Mouse (Mus musculus) brain, embryonic 14.5 days (tissue): ENCODE data around the gene Pam.

ENCODE experiments used
- CTCF ChIP-seq: fragments of 200-500 bp; IDR thresholded peaks from 2 replicates; pipeline ENCODE4 v1.5.1; 2012; ENCODE audit warnings: inconsistent platforms, mild to moderate bottlenecking, moderate library complexity, borderline replicate concordance; ENCODE audit not compliant: insufficient read depth, insufficient read length; ENCODE audit errors: extremely low read depth
- POLR2A ChIP-seq: fragments of 200-500 bp; IDR thresholded peaks from 2 replicates; pipeline ENCODE4 v1.6.1; 2012; ENCODE audit warnings: mild to moderate bottlenecking, inconsistent platforms, borderline replicate concordance; ENCODE audit not compliant: poor library complexity, insufficient read depth, insufficient read length, severe bottlenecking; ENCODE audit errors: extremely low read depth

- TF ChIP-seq POLR2A (no peak), CTCF (no peak)
Measured at GRCm38 (mm10) chr1:97785685-97786393, 309.6 kb downstream of the Pam start.
